8 mouse cellular contexts compared by ENCODE assay signal in genomic region chr7:3292791-3293190, GRCm38 (mm10). TPM values are rescaled to one million over a fixed set of nuclear protein-coding genes. Genes with fewer than 3 reads are reported as not detected.
A peak's percentile ranks its signal among the peaks of the same experiment; 100 is the strongest.
DNase-seq lines count a peak whose midpoint lies in the region; ATAC-seq and TF ChIP-seq lines count a peak whose summit lies in the region.

No protein-coding gene starts in this region.

- H3K4me2 ChIP-seq in lung, postnatal 0 days (replicated peaks; ENCODE audit: low read depth, low read length), result peak overlapping the region; percentile 64

- no peaks in the 10 kb centered on the region for H3K27me3 ChIP-seq in thymus, adult 2 months (ENCODE audit: control insufficient read depth, insufficient read depth, low read length)
- no peaks in the 10 kb centered on the region for H3K27me3 ChIP-seq in lung, postnatal 0 days (replicated peaks; ENCODE audit: insufficient read depth, low read length)

- H3K4me3 ChIP-seq in thymus, adult 2 months (ENCODE audit: control insufficient read depth, insufficient read depth, low read length), result peak overlapping the region; percentile 29
- H3K4me3 ChIP-seq in lung, postnatal 0 days (ENCODE audit: low read depth, low read length), result peak overlapping the region; percentile 68

- TF ChIP-seq POLR2A in thymus, adult 2 months (IDR thresholded peaks at IDR 0.05; ENCODE audit: control insufficient read depth, extremely low read depth, insufficient read depth, low read length, poor library complexity), result no peak

- H3K9ac ChIP-seq in lung, postnatal 0 days (replicated peaks; ENCODE audit: low read depth), result peak overlapping the region; percentile 24

- no peak for DNase-seq in thymus, adult 2 months
- DNase-seq in thymus, postnatal 0 days (ENCODE audit: low spot score), result no peak
- peak; percentile 84 for DNase-seq in embryo, embryonic 10.5 days (ENCODE audit: low spot score)
- peak; percentile 99 for DNase-seq in heart, adult 8-10 months (ENCODE audit: low spot score)
- DNase-seq in kidney, adult 8-10 months, result peak; percentile 89 to 92
- peak; percentile 99 for DNase-seq in lung, postnatal 0 days (ENCODE audit: low spot score)
- DNase-seq in ovary, adult 18-20 months (ENCODE audit: low spot score), result peak; percentile 93
- DNase-seq in urinary bladder, postnatal 4 days (ENCODE audit: low spot score in 2 of 2), result peak; percentile 93 to 94

- no peaks in the 10 kb centered on the region for H3K36me3 ChIP-seq in thymus, adult 2 months (ENCODE audit: control insufficient read depth, insufficient read depth, low read length)
- H3K36me3 ChIP-seq in lung, postnatal 0 days (ENCODE audit: insufficient read depth, low read length), result peaks cover 26% of the 10 kb centered on the region

- no peaks in the 10 kb centered on the region for H3K9me3 ChIP-seq in lung, postnatal 0 days (ENCODE audit: low read length)

- WGBS in thymus, adult 2 months, result 7% methylated on average over 14 of the region's 14 CpGs
- WGBS in lung, postnatal 0 days, result 3% methylated on average over 13 of the region's 14 CpGs

- peaks cover 8% of the 10 kb centered on the region; the same call in 1 of the 2 replicates for H3K4me1 ChIP-seq in thymus, adult 2 months (replicated peaks; ENCODE audit: control insufficient read depth, insufficient read depth, low read length)
- H3K4me1 ChIP-seq in lung, postnatal 0 days (ENCODE audit: insufficient read depth, low read depth, low read length), result peaks cover 21% of the 10 kb centered on the region

- H3K27ac ChIP-seq in thymus, adult 2 months (ENCODE audit: control insufficient read depth, insufficient read depth, low read length), result no peak overlapping the region
- peak overlapping the region; percentile 97 for H3K27ac ChIP-seq in lung, postnatal 0 days (ENCODE audit: low read length)

- peak; percentile 78; the same call in 1 of the 2 replicates for TF ChIP-seq EP300 in lung, postnatal 0 days (IDR thresholded peaks at IDR 0.05)

- no peak for TF ChIP-seq CTCF in thymus, adult 2 months (IDR thresholded peaks at IDR 0.05; ENCODE audit: borderline replicate concordance, control insufficient read depth, extremely low read depth, insufficient read depth, low read length, poor library complexity)
- TF ChIP-seq CTCF in lung, postnatal 0 days (IDR thresholded peaks at IDR 0.05), result peak; percentile 50

- ATAC-seq in lung, postnatal 0 days, result peak; percentile 87

RNA-seq across cellular contexts. Expression of gene Prkcg, which starts 3.8 kb away (rescaled TPM):
- 0.86 and 0.94 TPM in 2 replicates for polyA plus RNA-seq in thymus, adult 2 months (2012; rRNA removed)
- 0.59 TPM in 1 of 2 replicates, not detected in the other for polyA plus RNA-seq in thymus, postnatal 0 days (2015; fragmentation: Nextera tagmentation; extraction: Ambion mirVana)
- 1 to 10 TPM in 2 of 4 experiments, under 1 TPM in 2; 0.57 to 1.8 (median 1.1) TPM for total RNA-seq in heart, adult 8-10 months (2022)
- 0.21 and 0.58 TPM in 2 replicates for polyA plus RNA-seq in lung, postnatal 0 days (2015; fragmentation: Nextera tagmentation; extraction: Ambion mirVana)

RNA-seq across cellular contexts. Expression of gene Myadm, which starts 3.9 kb away (rescaled TPM):
- polyA plus RNA-seq in thymus, adult 2 months (2012; rRNA removed), result 62.1 and 86.4 TPM in 2 replicates
- polyA plus RNA-seq in thymus, postnatal 0 days (2015; fragmentation: Nextera tagmentation; extraction: Ambion mirVana), result 11.6 and 12.1 TPM in 2 replicates
- 100 to 1,000 TPM in 3 of 4 experiments, 10 to 100 TPM in 1; 93.9 to 139 (median 128) TPM for total RNA-seq in heart, adult 8-10 months (2022)
- 142 and 144 TPM in 2 replicates for polyA plus RNA-seq in lung, postnatal 0 days (2015; fragmentation: Nextera tagmentation; extraction: Ambion mirVana)

RNA-seq across cellular contexts. Expression of gene Cacng7, which starts 40.0 kb away (rescaled TPM):
- 2.6 and 2.7 TPM in 2 replicates for polyA plus RNA-seq in thymus, adult 2 months (2012; rRNA removed)
- 0.09 and 0.27 TPM in 2 replicates for polyA plus RNA-seq in thymus, postnatal 0 days (2015; fragmentation: Nextera tagmentation; extraction: Ambion mirVana)
- 1 to 10 TPM; 3.0 to 3.6 (median 3.3) TPM for total RNA-seq in heart, adult 8-10 months (2022)
- polyA plus RNA-seq in lung, postnatal 0 days (2015; fragmentation: Nextera tagmentation; extraction: Ambion mirVana), result 0.25 and 0.48 TPM in 2 replicates

RNA-seq across cellular contexts. Expression of gene Nlrp12, which starts 43.3 kb away (rescaled TPM):
- 0.11 and 0.13 TPM in 2 replicates for polyA plus RNA-seq in thymus, adult 2 months (2012; rRNA removed)
- 0.03 TPM in 1 of 2 replicates, not detected in the other for polyA plus RNA-seq in thymus, postnatal 0 days (2015; fragmentation: Nextera tagmentation; extraction: Ambion mirVana)
- under 1 TPM in 1 of 4 experiments, not detected in 3; 0.12 TPM for total RNA-seq in heart, adult 8-10 months (2022)
- polyA plus RNA-seq in lung, postnatal 0 days (2015; fragmentation: Nextera tagmentation; extraction: Ambion mirVana), result 0.19 and 0.21 TPM in 2 replicates

Comparison
In these comparisons a context has a peak if more than half of its experiments do, and no peak if none do; other contexts are left out.
1. DNase-seq: peak in embryo, embryonic 10.5 days (single experiment), heart, adult 8-10 months (single experiment), kidney, adult 8-10 months (2 of 2), lung, postnatal 0 days (single experiment), ovary, adult 18-20 months (single experiment) and urinary bladder, postnatal 4 days (2 of 2); none in thymus, adult 2 months (single experiment) and thymus, postnatal 0 days (single experiment).